Mouse (Mus musculus): ENCODE data around the gene Gm6408.

GRCm38 (mm10) chr5:146439152-146439781, 42.5 kb upstream of the Gm6408 start:
- TF ChIP-seq CTCF (IDR thresholded peaks at IDR 0.05) (no peak), EP300 (IDR thresholded peaks at IDR 0.05) (no peak)

Measured in lung, postnatal 0 days (tissue).